Mouse (Mus musculus) E14TG2a.4 (cell line): ENCODE data around the gene Nfe2l1.

Source experiments
- CTCF ChIP-seq: conservative IDR thresholded peaks from 2 replicates; pipeline ENCODE4 v1.5.1; 2014; ENCODE audit warnings: low read length
- NANOG ChIP-seq: IDR thresholded peaks from 2 replicates; pipeline ENCODE4 v1.6.1; 2014; ENCODE audit warnings: borderline replicate concordance, low read length, mixed read lengths
- POU5F1 ChIP-seq: IDR thresholded peaks from 2 replicates; pipeline ENCODE4 v1.6.1; 2014; ENCODE audit warnings: low read length, borderline replicate concordance

DNA sequence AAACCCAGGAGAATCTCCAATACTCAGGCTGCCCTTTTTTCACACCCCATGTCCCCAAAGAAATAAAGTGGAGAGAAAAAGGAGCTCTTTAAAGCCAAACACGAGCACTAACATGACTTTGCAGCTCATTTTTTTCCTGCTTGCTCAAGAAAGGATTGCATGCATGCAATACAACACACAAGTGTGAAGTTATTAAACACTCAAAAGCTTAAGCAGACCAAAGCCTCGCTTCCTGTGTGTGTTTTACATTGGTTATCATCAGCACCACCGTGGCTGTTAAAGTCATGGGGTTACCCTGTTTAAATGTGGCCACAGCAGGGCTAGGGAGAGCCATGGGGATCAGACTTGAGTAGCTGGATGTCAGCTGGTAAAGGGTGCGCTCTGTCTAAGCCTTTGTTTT, 47.3 kb upstream of the Nfe2l1 start:
- TF ChIP-seq CTCF (no peak), POU5F1 (no peak), NANOG (no peak)
